ENCODE assay signal across 13 mouse cellular contexts in genomic region chr12:100001910-100002309, GRCm38 (mm10). TPM values are rescaled to one million over a fixed set of nuclear protein-coding genes. Genes with fewer than 3 reads are reported as not detected.
DNase-seq lines count a peak whose midpoint lies in the region; ATAC-seq and TF ChIP-seq lines count a peak whose summit lies in the region.
"Had no signal": no experiment of that assay in that cellular context is flagged by ENCODE, and none has a peak within 500 bp of the region (broad histone marks: within the 10 kb centered on the region; RNA-seq: fewer than 3 reads in every experiment).

No protein-coding gene starts in this region.

- DNase-seq in kidney, postnatal 10 days = peak; percentile 80
- DNase-seq in kidney, adult 9 months = no peak
- peak; percentile 62 for DNase-seq in brain, adult 2 months (ENCODE audit: low read depth, low spot score)
- peak; percentile 16 for DNase-seq in heart, embryonic 10.5 days (ENCODE audit: low spot score)
- DNase-seq in lung, postnatal 0 days (ENCODE audit: low spot score) = peak; percentile 92
- DNase-seq: cerebellum, adult 11-12 months; gastrocnemius, postnatal 25 days; spleen, adult 18-20 months had no signal

- H3K27me3 ChIP-seq in heart, embryonic 10.5 days (ENCODE audit: insufficient read depth, poor library complexity, severe bottlenecking) = no peaks in the 10 kb centered on the region
- no peaks in the 10 kb centered on the region for H3K27me3 ChIP-seq in lung, postnatal 0 days (replicated peaks; ENCODE audit: insufficient read depth, low read length)
- no peaks in the 10 kb centered on the region for H3K27me3 ChIP-seq in liver, embryonic 12.5 days (replicated peaks)
- no peaks in the 10 kb centered on the region for H3K27me3 ChIP-seq in hindbrain, embryonic 12.5 days

- 78% methylated on average over 3 of the region's 3 CpGs for WGBS in heart, embryonic 10.5 days
- WGBS in lung, postnatal 0 days = 48% methylated on average over 3 of the region's 3 CpGs
- 59% methylated on average over 3 of the region's 3 CpGs for WGBS in liver, embryonic 12.5 days (ENCODE audit: insufficient replicate concordance)
- 87% methylated on average over 3 of the region's 3 CpGs for WGBS in hindbrain, embryonic 12.5 days

- TF ChIP-seq EP300 in lung, postnatal 0 days (IDR thresholded peaks at IDR 0.05) = peak; percentile 62; the same call in 1 of the 2 replicates

- no peak for TF ChIP-seq CTCF in lung, postnatal 0 days (IDR thresholded peaks at IDR 0.05)

- no peaks in the 10 kb centered on the region for H3K36me3 ChIP-seq in heart, embryonic 10.5 days
- no peaks in the 10 kb centered on the region for H3K36me3 ChIP-seq in lung, postnatal 0 days (ENCODE audit: insufficient read depth, low read length)
- no peaks in the 10 kb centered on the region for H3K36me3 ChIP-seq in liver, embryonic 12.5 days
- H3K36me3 ChIP-seq in hindbrain, embryonic 12.5 days = no peaks in the 10 kb centered on the region

- H3K9ac ChIP-seq in lung, postnatal 0 days (replicated peaks; ENCODE audit: low read depth) = no peak overlapping the region
- H3K9ac ChIP-seq in liver, embryonic 12.5 days = no peak overlapping the region
- no peak overlapping the region for H3K9ac ChIP-seq in hindbrain, embryonic 12.5 days

- no peak overlapping the region for H3K27ac ChIP-seq in heart, embryonic 10.5 days
- H3K27ac ChIP-seq in lung, postnatal 0 days (ENCODE audit: low read length) = peak overlapping the region; percentile 57; the same call in 1 of the 2 replicates
- H3K27ac ChIP-seq in liver, embryonic 12.5 days = no peak overlapping the region
- H3K27ac ChIP-seq in hindbrain, embryonic 12.5 days = no peak overlapping the region

- no peaks in the 10 kb centered on the region for H3K4me1 ChIP-seq in heart, embryonic 10.5 days
- H3K4me1 ChIP-seq in lung, postnatal 0 days (ENCODE audit: insufficient read depth, low read depth, low read length) = no peaks in the 10 kb centered on the region
- no peaks in the 10 kb centered on the region for H3K4me1 ChIP-seq in liver, embryonic 12.5 days
- H3K4me1 ChIP-seq in hindbrain, embryonic 12.5 days = no peaks in the 10 kb centered on the region

- peak; percentile 83 for ATAC-seq in lung, postnatal 0 days
- no peak for ATAC-seq in liver, embryonic 12.5 days
- ATAC-seq in hindbrain, embryonic 12.5 days (ENCODE audit: low FRiP score) = no peak
- ATAC-seq: CD4-positive, CD25-positive, alpha-beta regulatory T cell, adult 4 months had no signal

- no peaks in the 10 kb centered on the region for H3K9me3 ChIP-seq in heart, embryonic 10.5 days
- H3K9me3 ChIP-seq in lung, postnatal 0 days (ENCODE audit: low read length) = no peaks in the 10 kb centered on the region
- H3K9me3 ChIP-seq in liver, embryonic 12.5 days (replicated peaks) = no peaks in the 10 kb centered on the region
- H3K9me3 ChIP-seq in hindbrain, embryonic 12.5 days (replicated peaks) = no peaks in the 10 kb centered on the region
- H3K9me3 ChIP-seq: megakaryocyte, embryonic 14.5 days had no signal

- H3K4me3 ChIP-seq in heart, embryonic 10.5 days = no peak overlapping the region
- H3K4me3 ChIP-seq in lung, postnatal 0 days (ENCODE audit: low read depth, low read length) = no peak overlapping the region
- no peak overlapping the region for H3K4me3 ChIP-seq in liver, embryonic 12.5 days
- H3K4me3 ChIP-seq in hindbrain, embryonic 12.5 days = no peak overlapping the region
- H3K4me3 ChIP-seq: megakaryocyte, embryonic 14.5 days had no signal

- H3K4me2 ChIP-seq in lung, postnatal 0 days (replicated peaks; ENCODE audit: low read depth, low read length) = no peak overlapping the region
- no peak overlapping the region for H3K4me2 ChIP-seq in liver, embryonic 12.5 days
- H3K4me2 ChIP-seq in hindbrain, embryonic 12.5 days (replicated peaks) = no peak overlapping the region
- H3K4me2 ChIP-seq: liver, embryonic 11.5 days had no signal

RNA-seq across cellular contexts. Expression of gene Kcnk13, which starts 37.6 kb away (rescaled TPM):
- 0.05 and 0.23 TPM in 2 replicates for polyA plus RNA-seq in heart, embryonic 10.5 days (2016; fragmentation: Nextera tagmentation; extraction: Ambion mirVana)
- 7.8 and 8.3 TPM in 2 replicates for polyA plus RNA-seq in lung, postnatal 0 days (2015; fragmentation: Nextera tagmentation; extraction: Ambion mirVana)
- polyA plus RNA-seq in liver, embryonic 12.5 days (2016; fragmentation: Nextera tagmentation; extraction: Ambion mirVana) = 0.46 and 0.59 TPM in 2 replicates
- 0.39 and 1.1 TPM in 2 replicates for polyA plus RNA-seq in hindbrain, embryonic 12.5 days (2016; fragmentation: Nextera tagmentation; extraction: Ambion mirVana)
- polyA plus RNA-seq: CD4-positive, CD25-positive, alpha-beta regulatory T cell, adult 4 months had no signal
